Mouse (Mus musculus) adrenal gland, postnatal 14 days (tissue): ENCODE data around the gene Elmo3. TPM values are rescaled to one million over a fixed set of nuclear protein-coding genes. Genes with fewer than 3 reads are reported as not detected.

ENCODE experiments used
- DNase-seq: peaks from one replicate; pipeline ENCODE4 v3.0.0; 2021; ENCODE audit warnings: mixed read lengths
- microRNA-seq, 2 experiments: library from miRNA; unstranded; fragments of <30 nt; microRNA quantifications; one replicate each; pipeline ENCODE4 v1.2.0; 2021
- total RNA-seq: library from RNA; stranded (reverse); gene quantifications from 2 replicates; pipeline ENCODE4 v1.2.3, GENCODE M21; 2021

Gene Elmo3
- total RNA-seq, 1 experiment from 2014 or later, result 5.0 TPM

DNA sequence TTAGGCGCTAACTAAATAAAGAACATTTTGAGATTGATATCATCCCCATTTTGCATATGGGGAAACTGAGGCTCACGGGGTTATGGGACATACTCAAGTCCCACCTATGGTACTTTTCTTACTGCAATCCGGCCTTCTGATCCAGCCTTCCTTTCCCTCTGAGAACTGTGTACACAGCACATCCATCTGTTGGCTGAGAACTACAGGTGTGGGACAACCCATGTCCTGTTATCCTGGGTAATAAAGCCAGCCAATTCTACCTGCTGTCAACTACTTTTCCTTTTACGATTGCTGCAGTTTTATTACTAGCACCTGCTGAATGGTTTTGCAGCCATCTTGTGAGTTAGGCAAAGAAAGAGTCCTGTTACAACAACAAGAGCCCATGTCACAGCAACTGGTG is 49.1 kb downstream of the Elmo3 start:
- DNase-seq, result no peak

DNA sequence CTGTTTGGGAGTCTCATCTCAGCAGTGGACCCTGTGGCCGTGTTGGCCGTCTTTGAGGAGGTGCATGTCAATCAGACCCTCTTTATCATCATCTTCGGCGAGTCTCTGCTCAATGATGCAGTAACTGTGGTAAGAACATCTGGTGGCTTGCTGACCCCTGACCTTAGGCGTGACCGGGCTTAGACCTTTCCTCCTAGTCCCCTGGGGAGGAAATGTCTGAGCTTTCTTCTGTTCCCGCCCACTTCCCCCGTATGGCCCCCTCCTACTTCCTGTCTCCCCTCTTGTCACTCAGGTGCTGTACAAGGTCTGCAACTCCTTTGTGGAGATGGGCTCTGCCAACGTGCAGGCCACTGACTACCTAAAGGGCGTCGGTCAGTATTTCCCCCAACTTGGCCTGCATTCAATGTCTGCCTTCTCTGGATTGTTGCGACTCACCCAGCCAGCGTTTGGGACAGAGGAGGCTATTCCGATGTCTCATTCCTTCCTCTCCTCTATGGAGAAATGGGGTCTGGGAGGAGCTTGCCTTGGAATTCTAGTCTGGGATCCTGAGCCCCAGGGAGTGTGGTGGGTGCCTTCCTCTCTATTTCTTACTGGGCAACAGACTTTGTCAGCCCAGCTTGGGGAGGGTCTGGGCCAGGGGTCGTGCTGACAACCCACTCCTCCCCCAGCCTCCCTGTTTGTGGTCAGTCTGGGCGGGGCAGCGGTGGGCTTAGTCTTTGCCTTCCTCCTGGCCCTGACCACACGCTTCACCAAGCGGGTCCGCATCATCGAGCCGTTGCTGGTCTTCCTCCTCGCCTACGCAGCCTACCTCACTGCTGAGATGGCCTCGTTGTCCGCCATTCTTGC is 50.0 kb downstream of the Elmo3 start:
- peak; percentile 45 for DNase-seq

DNA sequence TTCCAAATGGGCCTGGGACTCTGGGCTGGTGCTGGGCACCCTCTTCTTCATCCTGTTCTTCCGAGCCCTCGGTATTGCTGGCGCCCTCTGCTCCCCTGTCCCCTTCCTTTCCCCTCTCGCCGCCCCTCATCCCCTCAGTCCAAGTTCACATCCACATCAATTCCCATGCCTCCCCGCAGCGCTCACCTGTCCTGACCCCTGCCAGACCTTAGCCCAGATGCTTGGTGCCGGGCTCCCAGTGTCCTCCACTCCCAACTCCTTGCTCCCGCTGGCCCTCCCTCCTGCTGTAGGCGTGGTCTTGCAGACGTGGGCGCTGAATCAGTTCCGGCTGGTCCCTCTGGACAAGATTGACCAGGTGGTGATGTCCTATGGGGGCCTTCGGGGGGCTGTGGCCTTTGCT is 51.3 kb downstream of the Elmo3 start:
- no peak for DNase-seq

- no peak for DNase-seq
These were observed 53.8 kb downstream of the Elmo3 start for GRCm38 (mm10) chr8:105359208-105359607.

DNA sequence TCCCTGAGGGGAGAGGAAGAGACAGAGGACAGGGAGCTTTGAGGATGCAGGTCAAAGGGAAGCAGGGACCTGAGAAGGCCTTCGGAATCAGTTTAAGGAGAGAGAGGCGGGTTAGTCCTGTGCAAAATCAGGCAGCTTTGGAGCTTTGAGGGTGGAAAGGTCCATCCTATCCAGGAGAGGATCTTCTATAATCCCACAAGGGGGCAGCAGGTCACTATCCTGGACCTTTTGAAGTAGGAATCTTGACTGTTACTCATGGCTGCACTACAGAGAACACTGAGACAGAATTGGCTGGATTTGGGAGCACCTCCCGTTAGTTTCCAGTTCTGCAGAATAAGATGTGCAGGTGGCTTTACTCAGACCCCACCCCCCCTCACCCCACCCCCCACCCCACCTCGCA is 54.2 kb downstream of the Elmo3 start:
- peak; percentile 56 for DNase-seq

Small RNA genes within 50 kb of the gene (microRNA-seq; reads per million reads assigned to microRNA genes)
- 0 reads per million in 2 experiments for gene Gm27320
- 1,085 to 1,417 reads per million in 2 experiments for gene Mir328

Other genes with a start within 250 kb of the Elmo3 start
- gene Ces3b, start 221.8 kb upstream of the Elmo3 start, total RNA-seq, result 1.5 TPM in 1 of 2 replicates, not detected in the other
- gene Ces4a, start 173.8 kb upstream of the Elmo3 start, total RNA-seq, result not detected in 2 replicates
- 58.4 and 60.1 TPM in 2 replicates for gene Cbfb, start 134.9 kb upstream of the Elmo3 start, total RNA-seq
- 34.9 and 38.7 TPM in 2 replicates for gene D230025D16Rik, start 80.5 kb upstream of the Elmo3 start, total RNA-seq
- 3.6 and 5.0 TPM in 2 replicates for gene B3gnt9, start 50.4 kb upstream of the Elmo3 start, total RNA-seq
- gene Tradd, start 41.0 kb upstream of the Elmo3 start, total RNA-seq, result 12.7 and 15.9 TPM in 2 replicates
- 3.3 and 5.0 TPM in 2 replicates for gene Fbxl8, start 41.0 kb upstream of the Elmo3 start, total RNA-seq
- 0.41 and 0.70 TPM in 2 replicates for gene Hsf4, start 35.8 kb upstream of the Elmo3 start, total RNA-seq
- 11.5 and 13.4 TPM in 2 replicates for gene Nol3, start 29.5 kb upstream of the Elmo3 start, total RNA-seq
- 2.6 and 4.6 TPM in 2 replicates for gene 4931428F04Rik, start 15.7 kb upstream of the Elmo3 start, total RNA-seq
- 16.0 and 20.2 TPM in 2 replicates for gene Exoc3l, start 9.5 kb upstream of the Elmo3 start, total RNA-seq
- gene E2f4, start 7.9 kb upstream of the Elmo3 start, total RNA-seq, result 44.5 and 44.9 TPM in 2 replicates
- gene Lrrc29, start 20.7 kb downstream of the Elmo3 start, total RNA-seq, result 4.7 and 6.6 TPM in 2 replicates
- 47.7 and 48.6 TPM in 2 replicates for gene Tmem208, start 20.8 kb downstream of the Elmo3 start, total RNA-seq
- 11.9 and 15.7 TPM in 2 replicates for gene Fhod1, start 42.4 kb downstream of the Elmo3 start, total RNA-seq
- gene Slc9a5, start 43.2 kb downstream of the Elmo3 start, total RNA-seq, result 1.9 TPM in 2 replicates
- gene Plekhg4, start 67.7 kb downstream of the Elmo3 start, total RNA-seq, result 0.26 and 0.98 TPM in 2 replicates
- 0.26 TPM in 2 replicates for gene Kctd19, start 107.9 kb downstream of the Elmo3 start, total RNA-seq
- 4.0 and 6.0 TPM in 2 replicates for gene Lrrc36, start 108.0 kb downstream of the Elmo3 start, total RNA-seq
- 42.6 and 57.0 TPM in 2 replicates for gene Tppp3, start 165.9 kb downstream of the Elmo3 start, total RNA-seq
- gene Zdhhc1, start 191.3 kb downstream of the Elmo3 start, total RNA-seq, result 16.0 and 18.1 TPM in 2 replicates
- 1.1 and 1.2 TPM in 2 replicates for gene Hsd11b2, start 213.2 kb downstream of the Elmo3 start, total RNA-seq